Mouse (Mus musculus) ES-E14 (cell line): ENCODE data around the gene Tom1l2.

Source experiments
- CHD2 ChIP-seq: IDR thresholded peaks from 2 replicates; pipeline ENCODE4 v1.6.1; 2014; ENCODE audit warnings: mild to moderate bottlenecking, low read depth, low read length, inconsistent platforms
- HCFC1 ChIP-seq: IDR thresholded peaks from 2 replicates; pipeline ENCODE4 v1.6.1; 2012; ENCODE audit warnings: low read length, inconsistent platforms, borderline replicate concordance; ENCODE audit not compliant: insufficient read depth
- MAFK ChIP-seq: IDR thresholded peaks from 2 replicates; pipeline ENCODE4 v1.6.1; 2014; ENCODE audit warnings: mild to moderate bottlenecking, low read depth, low read length, inconsistent platforms; ENCODE audit not compliant: insufficient read depth
- ZC3H11A ChIP-seq: IDR thresholded peaks from 2 replicates; pipeline ENCODE4 v1.6.1; 2012; ENCODE audit warnings: low read depth, mild to moderate bottlenecking, inconsistent platforms, low read length, borderline replicate concordance
- ZNF384 ChIP-seq: IDR thresholded peaks from 2 replicates; pipeline ENCODE4 v1.6.1; 2012; ENCODE audit warnings: low read depth, low read length, inconsistent platforms

GRCm38 (mm10) chr11:60228525-60228924 lies 124.2 kb downstream of the Tom1l2 start:
- TF ChIP-seq MAFK, result no peak
- TF ChIP-seq ZNF384, result no peak
- no peak for TF ChIP-seq ZC3H11A
- TF ChIP-seq HCFC1, result no peak
- TF ChIP-seq CHD2, result no peak
